Mouse (Mus musculus): Measurements from ENCODE around the gene 0610030E20Rik. TPM values are rescaled to one million over a fixed set of nuclear protein-coding genes. Genes with fewer than 3 reads are reported as not detected.
A peak's percentile ranks its signal among the peaks of the same experiment; 100 is the strongest.

Gene 0610030E20Rik
- total and polyA plus RNA-seq, 3 experiments: 29.7 to 71.0 (median 33.9) TPM

DNA sequence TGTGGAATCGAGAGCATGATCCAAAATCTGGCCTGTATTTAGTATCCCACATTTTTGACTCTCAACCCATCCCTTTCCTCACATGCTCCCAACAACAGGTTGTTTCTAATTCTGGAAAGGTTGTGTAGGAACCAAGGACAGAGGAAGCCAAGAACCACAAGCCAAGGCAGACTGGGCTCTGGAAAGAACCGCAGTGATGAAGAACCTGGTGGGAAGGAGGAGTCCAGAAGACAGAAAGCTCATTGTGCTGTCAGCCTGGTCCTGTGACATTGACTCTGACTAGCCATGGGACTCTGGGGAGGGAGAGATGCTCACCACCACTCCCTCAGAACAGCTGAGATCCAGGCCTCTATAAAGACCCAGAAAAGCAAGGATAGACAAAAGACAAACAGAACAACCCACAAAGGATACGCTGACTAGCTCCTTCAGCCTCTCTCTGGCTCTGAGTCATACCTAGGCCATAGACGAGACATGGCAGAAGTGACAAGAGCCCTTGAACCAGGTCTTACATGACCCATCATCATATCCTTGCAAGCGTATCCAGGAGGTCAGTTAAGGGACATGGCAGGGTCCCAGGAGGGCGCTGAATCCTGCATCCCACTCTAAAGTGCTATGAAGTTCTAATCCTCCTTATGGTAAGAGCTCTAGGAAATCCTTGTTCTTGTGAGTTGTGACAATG, 36.2 kb downstream of the 0610030E20Rik start:
- Histone ChIP-seq H3K4me3 (ENCODE audit: low read depth, low read length) (no peak overlapping the region; the same call in 1 of the 2 replicates), H3K27me3 (ENCODE audit: insufficient read depth, low read length) (no peaks in the 10 kb centered on the region), H3K4me1 (ENCODE audit: insufficient read depth, low read depth, low read length) (peaks cover 80% of the 10 kb centered on the region), H3K9me3 (replicated peaks) (no peaks in the 10 kb centered on the region), H3K36me3 (replicated peaks) (peaks cover 51% of the 10 kb centered on the region)
- ATAC-seq (ENCODE audit: extremely low read depth, insufficient number of reproducible peaks, low FRiP score, poor library complexity, severe bottlenecking) (no peak), DNase-seq (ENCODE audit: low spot score) (no peak)
- TF ChIP-seq POLR2AphosphoS5 (IDR thresholded peaks at IDR 0.05; ENCODE audit: insufficient replicate concordance, low read depth, low read length): no peak; the same call in 1 of the 2 replicates

DNA sequence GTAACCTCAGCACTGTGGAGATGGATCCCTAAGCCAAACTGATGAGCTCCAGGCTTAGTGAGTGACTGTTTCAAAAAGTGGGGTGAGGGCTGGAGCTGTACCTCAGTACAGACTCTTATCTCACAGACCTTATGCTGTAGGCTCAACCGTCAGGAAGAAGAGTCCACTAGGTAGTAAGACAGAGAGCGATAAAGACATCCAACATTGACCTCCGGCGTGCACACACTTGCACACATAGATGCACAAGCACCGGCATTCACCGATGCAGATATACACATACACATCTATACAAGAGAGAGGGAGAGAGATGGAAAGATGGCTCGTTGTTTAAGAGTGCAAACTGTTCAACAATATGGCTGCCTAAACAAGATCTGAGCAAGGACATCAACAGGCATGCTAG, 36.8 kb downstream of the 0610030E20Rik start:
- Histone ChIP-seq H3K4me3 (ENCODE audit: low read depth, low read length) (no peak overlapping the region), H3K9me3 (replicated peaks) (no peaks in the 10 kb centered on the region), H3K27me3 (ENCODE audit: insufficient read depth, low read length) (no peaks in the 10 kb centered on the region), H3K4me1 (ENCODE audit: insufficient read depth, low read depth, low read length) (peaks cover 82% of the 10 kb centered on the region), H3K36me3 (replicated peaks) (peaks cover 52% of the 10 kb centered on the region)
- ATAC-seq (ENCODE audit: extremely low read depth, insufficient number of reproducible peaks, low FRiP score, poor library complexity, severe bottlenecking): peak; percentile 86
- DNase-seq (ENCODE audit: low spot score): peak; percentile 52
- TF ChIP-seq GATA1 (IDR thresholded peaks at IDR 0.05; ENCODE audit: borderline replicate concordance, low read length): no peak
- no peak for TF ChIP-seq CTCF (IDR thresholded peaks at IDR 0.05; ENCODE audit: low read depth, low read length)
- peak; percentile 91 for TF ChIP-seq TAL1 (conservative IDR thresholded peaks at IDR 0.05; ENCODE audit: low read depth, low read length)
- TF ChIP-seq POLR2AphosphoS5 (IDR thresholded peaks at IDR 0.05; ENCODE audit: insufficient replicate concordance, low read depth, low read length): peak; percentile 76; the same call in 1 of the 2 replicates

- Histone ChIP-seq H3K4me1 (ENCODE audit: insufficient read depth, low read depth, low read length) (peaks cover 81% of the 10 kb centered on the region), H3K9me3 (replicated peaks) (no peaks in the 10 kb centered on the region), H3K27me3 (ENCODE audit: insufficient read depth, low read length) (no peaks in the 10 kb centered on the region), H3K4me3 (ENCODE audit: low read depth, low read length) (peak overlapping the region; percentile 1; the same call in 1 of the 2 replicates), H3K36me3 (replicated peaks) (peaks cover 60% of the 10 kb centered on the region)
- no peak for DNase-seq (ENCODE audit: low spot score)
- no peak for ATAC-seq (ENCODE audit: extremely low read depth, insufficient number of reproducible peaks, low FRiP score, poor library complexity, severe bottlenecking)
- no peak for TF ChIP-seq GATA2 (IDR thresholded peaks at IDR 0.05; ENCODE audit: borderline replicate concordance, low read depth, low read length)
- TF ChIP-seq CTCF (IDR thresholded peaks at IDR 0.05; ENCODE audit: low read depth, low read length): no peak
- TF ChIP-seq GATA1 (IDR thresholded peaks at IDR 0.05; ENCODE audit: borderline replicate concordance, low read length): no peak
- no peak for TF ChIP-seq POLR2AphosphoS5 (IDR thresholded peaks at IDR 0.05; ENCODE audit: insufficient replicate concordance, low read depth, low read length)
- TF ChIP-seq TAL1 (conservative IDR thresholded peaks at IDR 0.05; ENCODE audit: low read depth, low read length): no peak
Measured at GRCm38 (mm10) chr6:72385258-72385657, 38.1 kb downstream of the 0610030E20Rik start.

DNA sequence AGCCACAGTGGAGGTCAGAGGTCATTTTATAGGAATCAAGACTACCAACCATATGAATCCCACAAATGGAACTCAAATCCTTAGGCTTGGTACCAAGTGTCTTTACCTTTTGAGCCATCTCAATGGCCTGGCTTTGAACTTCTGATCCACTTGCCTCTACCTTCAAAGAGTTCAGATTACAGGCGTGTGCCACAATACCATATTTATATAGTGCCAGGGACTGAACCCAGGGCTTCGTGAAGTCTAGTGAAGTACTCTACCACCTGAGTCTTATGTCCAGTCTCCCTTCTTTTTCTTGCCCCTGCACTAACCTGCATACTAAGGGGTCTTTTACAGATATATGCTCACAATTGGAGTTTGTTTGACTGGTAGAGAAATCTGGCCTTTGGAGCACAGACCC, 39.4 kb downstream of the 0610030E20Rik start:
- DNase-seq (ENCODE audit: low spot score) (no peak), ATAC-seq (ENCODE audit: extremely low read depth, insufficient number of reproducible peaks, low FRiP score, poor library complexity, severe bottlenecking) (no peak)
- Histone ChIP-seq H3K4me1 (ENCODE audit: insufficient read depth, low read depth, low read length) (peaks cover 76% of the 10 kb centered on the region), H3K4me3 (ENCODE audit: low read depth, low read length) (no peak overlapping the region; the same call in 1 of the 2 replicates), H3K36me3 (replicated peaks) (peaks cover 63% of the 10 kb centered on the region), H3K9me3 (replicated peaks) (no peaks in the 10 kb centered on the region), H3K27me3 (ENCODE audit: insufficient read depth, low read length) (no peaks in the 10 kb centered on the region)
- no peak for TF ChIP-seq GATA2 (IDR thresholded peaks at IDR 0.05; ENCODE audit: borderline replicate concordance, low read depth, low read length)
- no peak for TF ChIP-seq GATA1 (IDR thresholded peaks at IDR 0.05; ENCODE audit: borderline replicate concordance, low read length)
- no peak for TF ChIP-seq CTCF (IDR thresholded peaks at IDR 0.05; ENCODE audit: low read depth, low read length)
- TF ChIP-seq POLR2AphosphoS5 (IDR thresholded peaks at IDR 0.05; ENCODE audit: insufficient replicate concordance, low read depth, low read length): no peak
- TF ChIP-seq TAL1 (conservative IDR thresholded peaks at IDR 0.05; ENCODE audit: low read depth, low read length): no peak

- H3K9me3 ChIP-seq (replicated peaks): no peaks in the 10 kb centered on the region
- H3K27me3 ChIP-seq (ENCODE audit: insufficient read depth, low read length): no peaks in the 10 kb centered on the region
- DNase-seq (ENCODE audit: low spot score) (no peak), ATAC-seq (ENCODE audit: extremely low read depth, insufficient number of reproducible peaks, low FRiP score, poor library complexity, severe bottlenecking) (no peak)
- peak overlapping the region; percentile 87 for H3K4me3 ChIP-seq (ENCODE audit: low read depth, low read length)
- peaks cover 68% of the 10 kb centered on the region for H3K36me3 ChIP-seq (replicated peaks)
- peaks cover 75% of the 10 kb centered on the region for H3K4me1 ChIP-seq (ENCODE audit: insufficient read depth, low read depth, low read length)
- no peak for TF ChIP-seq CTCF (IDR thresholded peaks at IDR 0.05; ENCODE audit: low read depth, low read length)
- no peak for TF ChIP-seq GATA2 (IDR thresholded peaks at IDR 0.05; ENCODE audit: borderline replicate concordance, low read depth, low read length)
- no peak for TF ChIP-seq GATA1 (IDR thresholded peaks at IDR 0.05; ENCODE audit: borderline replicate concordance, low read length)
Measured at GRCm38 (mm10) chr6:72387816-72388215, 40.7 kb downstream of the 0610030E20Rik start.

DNA sequence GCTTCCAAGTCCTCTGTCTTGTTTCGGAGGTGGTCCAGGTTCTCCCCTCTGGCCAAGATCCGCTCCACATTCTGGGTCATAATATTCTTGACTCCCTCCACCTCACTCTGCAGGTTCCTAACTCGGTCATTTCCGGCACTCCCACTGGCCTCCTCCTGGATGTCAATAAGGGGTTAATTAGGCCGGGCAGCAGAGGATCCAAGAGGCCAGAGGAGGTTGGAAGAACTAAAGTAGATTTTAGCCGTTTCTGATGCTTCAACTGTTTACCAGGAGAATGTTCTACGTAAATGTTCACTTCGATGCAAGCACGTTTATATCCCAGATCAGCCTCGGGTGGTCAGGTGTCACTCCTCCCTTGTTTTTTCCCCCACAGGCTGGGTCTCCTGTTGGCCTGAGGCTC, 41.1 kb downstream of the 0610030E20Rik start:
- Histone ChIP-seq H3K36me3 (replicated peaks) (peaks cover 68% of the 10 kb centered on the region), H3K4me1 (ENCODE audit: insufficient read depth, low read depth, low read length) (peaks cover 75% of the 10 kb centered on the region)

More for the DNA sequence above, 41.1 kb downstream of the 0610030E20Rik start:
- no peak for ATAC-seq (ENCODE audit: extremely low read depth, insufficient number of reproducible peaks, low FRiP score, poor library complexity, severe bottlenecking)
- Histone ChIP-seq H3K4me3 (ENCODE audit: low read depth, low read length) (peak overlapping the region; percentile 87), H3K27me3 (ENCODE audit: insufficient read depth, low read length) (no peaks in the 10 kb centered on the region), H3K9me3 (replicated peaks) (no peaks in the 10 kb centered on the region)
- TF ChIP-seq GATA2 (IDR thresholded peaks at IDR 0.05; ENCODE audit: borderline replicate concordance, low read depth, low read length) (no peak), POLR2AphosphoS5 (IDR thresholded peaks at IDR 0.05; ENCODE audit: insufficient replicate concordance, low read depth, low read length) (no peak), CTCF (IDR thresholded peaks at IDR 0.05; ENCODE audit: low read depth, low read length) (no peak), TAL1 (conservative IDR thresholded peaks at IDR 0.05; ENCODE audit: low read depth, low read length) (no peak), GATA1 (IDR thresholded peaks at IDR 0.05; ENCODE audit: borderline replicate concordance, low read length) (no peak)
- DNase-seq (ENCODE audit: low spot score): no peak
